Mouse (Mus musculus) limb, embryonic 13.5 days (tissue): ENCODE data around the gene Gm19426. TPM values are rescaled to one million over a fixed set of nuclear protein-coding genes. Genes with fewer than 3 reads are reported as not detected.
A peak's percentile ranks its signal among the peaks of the same experiment; 100 is the strongest.

Experiments used
- ATAC-seq: fragments of 200-750 bp; cut with Nextera tagmentation; 2 replicates; pipeline ENCODE4 v1.8.0; 2017; ENCODE audit warnings: low read depth, moderate number of reproducible peaks, moderate TSS enrichment; ENCODE audit not compliant: low FRiP score
- H3K27ac ChIP-seq: fragments of 300-500 bp; sonication (generic); 2 replicates; pipeline ENCODE4 v1.5.1; 2015; ENCODE audit warnings: inconsistent platforms, mild to moderate bottlenecking, moderate library complexity
- H3K27me3 ChIP-seq: fragments of 300-500 bp; sonication (generic); 2 replicates; pipeline ENCODE4 v1.6.1; 2015; ENCODE audit warnings: mild to moderate bottlenecking, inconsistent platforms
- H3K36me3 ChIP-seq: fragments of 300-500 bp; sonication (generic); 2 replicates; pipeline ENCODE4 v1.6.1; 2015; ENCODE audit warnings: inconsistent platforms, mild to moderate bottlenecking, moderate library complexity
- H3K4me1 ChIP-seq: fragments of 300-500 bp; sonication (generic); 2 replicates; pipeline ENCODE4 v1.6.1; 2015; ENCODE audit warnings: inconsistent platforms
- H3K4me2 ChIP-seq: fragments of 300-500 bp; sonication (generic); replicated peaks from 2 replicates; pipeline ENCODE4 v1.6.1; 2015; ENCODE audit warnings: inconsistent platforms, mild to moderate bottlenecking, moderate library complexity
- H3K4me3 ChIP-seq: fragments of 300-500 bp; sonication (generic); 2 replicates; pipeline ENCODE4 v1.5.1; 2015; ENCODE audit warnings: moderate library complexity, mild to moderate bottlenecking, inconsistent platforms
- H3K9ac ChIP-seq: fragments of 300-500 bp; sonication (generic); 2 replicates; pipeline ENCODE4 v1.6.1; 2015; ENCODE audit warnings: mild to moderate bottlenecking, inconsistent platforms
- H3K9me3 ChIP-seq: fragments of 300-500 bp; sonication (generic); 2 replicates; pipeline ENCODE4 v1.6.1; 2016; ENCODE audit warnings: inconsistent platforms
- WGBS: fragments of 180-500 bp; shearing (Covaris S2); methylation state at CpG from one replicate; pipeline ENCODE4 v1.1.7; 2015; 5-methylcytosine and 5-hydroxymethylcytosine counted together
- polyA plus RNA-seq: library from polyadenylated mRNA; unstranded; fragments of >200 nt; fragmentation: Nextera tagmentation; extraction: Ambion mirVana; gene quantifications from 2 replicates; pipeline ENCODE4 v1.2.1, GENCODE M21; 2015

The Gm19426 gene
- polyA plus RNA-seq, 1 experiment from 2014 or later = 11.4 TPM

GRCm38 (mm10) chr2:84716423-84717355 lies 26.8 kb downstream of the Gm19426 start:
- peak overlapping the region; percentile 77 for H3K4me3 ChIP-seq
- peaks cover 13% of the 10 kb centered on the region for H3K4me1 ChIP-seq
- WGBS = 29% methylated on average over 9 of the region's 9 CpGs
- no peaks in the 10 kb centered on the region for H3K27me3 ChIP-seq
- peaks cover 6% of the 10 kb centered on the region for H3K36me3 ChIP-seq
- peak overlapping the region; percentile 74 for H3K4me2 ChIP-seq
- H3K9me3 ChIP-seq = no peaks in the 10 kb centered on the region
- no peak for ATAC-seq
- peak overlapping the region; percentile 94; the same call in 1 of the 2 replicates for H3K27ac ChIP-seq
- peak overlapping the region; percentile 78 for H3K9ac ChIP-seq

GRCm38 (mm10) chr2:84715562-84716361 lies 27.7 kb downstream of the Gm19426 start:
- Histone ChIP-seq H3K4me1 (peaks cover 13% of the 10 kb centered on the region), H3K36me3 (peaks cover 3% of the 10 kb centered on the region), H3K27me3 (no peaks in the 10 kb centered on the region), H3K4me3 (peak overlapping the region; percentile 77), H3K4me2 (peak overlapping the region; percentile 74), H3K27ac (peak overlapping the region; percentile 94), H3K9me3 (no peaks in the 10 kb centered on the region), H3K9ac (peak overlapping the region; percentile 78)
- ATAC-seq = peak; percentile 96
- WGBS = under 1% methylated on average over 33 of the region's 33 CpGs

- under 1% methylated on average over 92 of the region's 107 CpGs for WGBS
- peaks cover 11% of the 10 kb centered on the region for H3K36me3 ChIP-seq
- peak within 1 kb of the TSS; percentile 74 for H3K4me2 ChIP-seq
- H3K4me3 ChIP-seq = peak within 1 kb of the TSS; percentile 77
- peaks cover 13% of the 10 kb centered on the region for H3K4me1 ChIP-seq
- peak; percentile 94 for ATAC-seq
- H3K9ac ChIP-seq = peak within 1 kb of the TSS; percentile 96
- peak within 1 kb of the TSS; percentile 94 for H3K27ac ChIP-seq
- H3K9me3 ChIP-seq = no peaks in the 10 kb centered on the region
- no peaks in the 10 kb centered on the region for H3K27me3 ChIP-seq
These were observed 28.5 kb downstream of the Gm19426 start, which contains the start of gene Zdhhc5 for GRCm38 (mm10) chr2:84714811-84715561. Gene Zdhhc5 (minus strand): TSS chr2:84715180.

- Histone ChIP-seq H3K27me3 (no peaks in the 10 kb centered on the region), H3K4me2 (peak overlapping the region; percentile 74), H3K36me3 (peaks cover 14% of the 10 kb centered on the region), H3K4me1 (peaks cover 13% of the 10 kb centered on the region), H3K9ac (peak overlapping the region; percentile 96), H3K9me3 (no peaks in the 10 kb centered on the region), H3K27ac (peak overlapping the region; percentile 94), H3K4me3 (peak overlapping the region; percentile 77)
- under 1% methylated on average over 26 of the region's 26 CpGs for WGBS
- peak; percentile 6; the same call in 1 of the 2 replicates for ATAC-seq
These were observed 29.0 kb downstream of the Gm19426 start for GRCm38 (mm10) chr2:84714422-84714810.

- Histone ChIP-seq H3K36me3 (peaks cover 33% of the 10 kb centered on the region), H3K4me1 (peaks cover 26% of the 10 kb centered on the region), H3K27ac (no peak overlapping the region), H3K4me2 (no peak overlapping the region), H3K4me3 (no peak overlapping the region), H3K27me3 (no peaks in the 10 kb centered on the region), H3K9me3 (no peaks in the 10 kb centered on the region), H3K9ac (no peak overlapping the region)
- 81% methylated on average over 2 of the region's 2 CpGs for WGBS
- ATAC-seq = no peak
These were observed 31.6 kb downstream of the Gm19426 start for GRCm38 (mm10) chr2:84711898-84712297.

GRCm38 (mm10) chr2:84707523-84707922 lies 35.9 kb downstream of the Gm19426 start:
- 31% methylated on average over 1 of the region's 1 CpGs for WGBS
- Histone ChIP-seq H3K9ac (no peak overlapping the region), H3K27ac (no peak overlapping the region), H3K27me3 (no peaks in the 10 kb centered on the region), H3K4me3 (no peak overlapping the region), H3K9me3 (no peaks in the 10 kb centered on the region), H3K4me1 (peaks cover 14% of the 10 kb centered on the region), H3K36me3 (peaks cover 58% of the 10 kb centered on the region), H3K4me2 (no peak overlapping the region)
- ATAC-seq = no peak

- Histone ChIP-seq H3K9ac (no peak overlapping the region; the same call in 1 of the 2 replicates), H3K4me3 (no peak overlapping the region), H3K27me3 (no peaks in the 10 kb centered on the region), H3K27ac (no peak overlapping the region), H3K4me1 (peaks cover 13% of the 10 kb centered on the region), H3K36me3 (peaks cover 63% of the 10 kb centered on the region), H3K9me3 (no peaks in the 10 kb centered on the region), H3K4me2 (no peak overlapping the region)
- 93% methylated on average over 1 of the region's 1 CpGs for WGBS
- no peak for ATAC-seq
These were observed 38.2 kb downstream of the Gm19426 start for GRCm38 (mm10) chr2:84705295-84705694.

- WGBS = 81% methylated on average over 5 of the region's 5 CpGs
- H3K27me3 ChIP-seq = no peaks in the 10 kb centered on the region
- no peak overlapping the region for H3K4me2 ChIP-seq
- no peaks in the 10 kb centered on the region for H3K9me3 ChIP-seq
- no peak overlapping the region for H3K4me3 ChIP-seq
- H3K36me3 ChIP-seq = peaks cover 63% of the 10 kb centered on the region
- peaks cover 13% of the 10 kb centered on the region; the same call in 1 of the 2 replicates for H3K4me1 ChIP-seq
- H3K27ac ChIP-seq = no peak overlapping the region
- H3K9ac ChIP-seq = no peak overlapping the region
- ATAC-seq = no peak
These were observed 39.1 kb downstream of the Gm19426 start for GRCm38 (mm10) chr2:84704329-84704728.

- no peak for ATAC-seq
- Histone ChIP-seq H3K4me2 (no peak overlapping the region), H3K27me3 (no peaks in the 10 kb centered on the region), H3K9me3 (no peaks in the 10 kb centered on the region), H3K4me3 (no peak overlapping the region), H3K27ac (no peak overlapping the region), H3K9ac (no peak overlapping the region), H3K4me1 (peaks cover 10% of the 10 kb centered on the region; the same call in 1 of the 2 replicates), H3K36me3 (peaks cover 63% of the 10 kb centered on the region)
- 88% methylated on average over 1 of the region's 1 CpGs for WGBS
These were observed 40.0 kb downstream of the Gm19426 start for GRCm38 (mm10) chr2:84703497-84703896.

- H3K4me1 ChIP-seq = no peaks in the 10 kb centered on the region
- no peak overlapping the region for H3K4me3 ChIP-seq
- peaks cover 74% of the 10 kb centered on the region for H3K36me3 ChIP-seq
- H3K9ac ChIP-seq = no peak overlapping the region
- no peak overlapping the region for H3K4me2 ChIP-seq
- no peaks in the 10 kb centered on the region for H3K9me3 ChIP-seq
- WGBS = 91% methylated on average over 5 of the region's 5 CpGs
- H3K27me3 ChIP-seq = no peaks in the 10 kb centered on the region
- no peak overlapping the region for H3K27ac ChIP-seq
- no peak for ATAC-seq
These were observed 48.3 kb downstream of the Gm19426 start for GRCm38 (mm10) chr2:84695007-84695695.
